Mouse (Mus musculus): ENCODE results near the gene Klhdc7b. TPM values are rescaled to one million over a fixed set of nuclear protein-coding genes. Genes with fewer than 3 reads are reported as not detected.

Klhdc7b gene
- polyA plus RNA-seq, 1 experiment from 2014 or later: not detected

GRCm38 (mm10) chr15:89376040-89376439 lies 8.7 kb upstream of the Klhdc7b start:
- H3K4me1 ChIP-seq: peaks cover 30% of the 10 kb centered on the region
- H3K4me3 ChIP-seq: no peak overlapping the region
- H3K4me2 ChIP-seq (replicated peaks): no peak overlapping the region
- no peak for ATAC-seq (replicated peaks)
- peaks cover 45% of the 10 kb centered on the region for H3K27me3 ChIP-seq
- no peak overlapping the region for H3K27ac ChIP-seq (replicated peaks)
- H3K9ac ChIP-seq (replicated peaks): no peak overlapping the region
- peaks cover 16% of the 10 kb centered on the region for H3K36me3 ChIP-seq
- WGBS: 85% methylated on average over 7 of the region's 7 CpGs
- H3K9me3 ChIP-seq: no peaks in the 10 kb centered on the region

GRCm38 (mm10) chr15:89376957-89377356 lies 7.8 kb upstream of the Klhdc7b start, which contains the start of gene Tymp:
Gene Tymp, minus strand, starts transcription at chr15:89377039.
- peaks cover 30% of the 10 kb centered on the region for H3K4me1 ChIP-seq
- no peak within 1 kb of the TSS for H3K4me3 ChIP-seq
- H3K4me2 ChIP-seq (replicated peaks): no peak within 1 kb of the TSS
- ATAC-seq (replicated peaks): no peak
- 17% methylated on average over 16 of the region's 16 CpGs for WGBS
- peaks cover 6% of the 10 kb centered on the region for H3K36me3 ChIP-seq
- no peak within 1 kb of the TSS for H3K27ac ChIP-seq (replicated peaks)
- H3K27me3 ChIP-seq: peaks cover 45% of the 10 kb centered on the region
- H3K9ac ChIP-seq (replicated peaks): no peak within 1 kb of the TSS
- H3K9me3 ChIP-seq: no peaks in the 10 kb centered on the region

- Histone ChIP-seq H3K27me3 (peaks cover 45% of the 10 kb centered on the region), H3K9ac (replicated peaks) (no peak overlapping the region), H3K36me3 (0 out of 2 replicates have a peak, but pooled peaks cover 2% of the 10 kb centered on the region), H3K9me3 (no peaks in the 10 kb centered on the region), H3K4me3 (no peak overlapping the region), H3K4me2 (replicated peaks) (no peak overlapping the region), H3K4me1 (peaks cover 30% of the 10 kb centered on the region), H3K27ac (replicated peaks) (no peak overlapping the region)
- WGBS: 6% methylated on average over 18 of the region's 18 CpGs
- ATAC-seq (replicated peaks): no peak
These were observed 7.4 kb upstream of the Klhdc7b start for GRCm38 (mm10) chr15:89377362-89377761.

GRCm38 (mm10) chr15:89377938-89378828 lies 6.5 kb upstream of the Klhdc7b start:
- peak overlapping the region; percentile 39 for H3K4me3 ChIP-seq
- no peaks in the 10 kb centered on the region for H3K36me3 ChIP-seq
- H3K27ac ChIP-seq (replicated peaks): no peak overlapping the region
- peaks cover 45% of the 10 kb centered on the region for H3K27me3 ChIP-seq
- H3K9me3 ChIP-seq: no peaks in the 10 kb centered on the region
- WGBS: 10% methylated on average over 46 of the region's 46 CpGs
- peak overlapping the region; percentile 41 for H3K9ac ChIP-seq (replicated peaks)
- peaks cover 21% of the 10 kb centered on the region for H3K4me1 ChIP-seq
- peak overlapping the region; percentile 57 for H3K4me2 ChIP-seq (replicated peaks)
- no peak for ATAC-seq (replicated peaks)

DNA sequence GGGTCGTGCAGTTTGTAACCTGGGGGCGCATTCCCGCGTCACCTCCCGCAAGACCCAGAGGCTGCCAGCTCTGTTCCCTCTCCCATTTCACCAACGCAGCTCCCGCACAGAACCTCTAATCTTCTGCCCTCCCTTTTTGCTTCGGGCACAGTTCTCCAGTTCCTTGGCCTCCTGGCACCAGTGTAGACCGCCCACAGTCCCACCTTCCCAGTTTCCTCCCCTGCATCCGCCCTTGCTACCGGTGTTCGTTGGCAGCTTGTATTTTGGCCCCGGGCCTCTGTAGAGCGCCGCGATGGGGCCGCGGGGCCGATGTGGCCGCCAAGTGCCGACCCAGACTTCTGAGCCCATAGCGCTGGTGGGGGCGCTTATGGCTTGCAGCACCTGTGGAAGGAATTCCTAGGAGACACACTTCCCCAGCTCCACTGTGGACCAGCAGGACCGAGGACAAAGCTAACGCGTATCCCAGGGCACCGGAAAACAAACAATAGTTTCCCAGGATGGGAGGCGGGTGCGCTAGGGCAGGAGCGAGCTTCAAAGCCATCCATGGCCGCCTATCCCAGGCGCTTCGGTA lies 5.8 kb upstream of the Klhdc7b start, which contains the start of gene Odf3b:
Gene Odf3b, minus strand, starts transcription at position 452 of the 571 bp plus-strand sequence.
- Histone ChIP-seq H3K4me2 (replicated peaks) (peak within 1 kb of the TSS; percentile 57), H3K9ac (replicated peaks) (peak within 1 kb of the TSS; percentile 41), H3K4me3 (peak within 1 kb of the TSS; percentile 39), H3K27ac (replicated peaks) (no peak within 1 kb of the TSS), H3K27me3 (peaks cover 45% of the 10 kb centered on the region), H3K9me3 (no peaks in the 10 kb centered on the region), H3K4me1 (peaks cover 20% of the 10 kb centered on the region), H3K36me3 (no peaks in the 10 kb centered on the region)
- no peak for ATAC-seq (replicated peaks)
- WGBS: under 1% methylated on average over 29 of the region's 33 CpGs

DNA sequence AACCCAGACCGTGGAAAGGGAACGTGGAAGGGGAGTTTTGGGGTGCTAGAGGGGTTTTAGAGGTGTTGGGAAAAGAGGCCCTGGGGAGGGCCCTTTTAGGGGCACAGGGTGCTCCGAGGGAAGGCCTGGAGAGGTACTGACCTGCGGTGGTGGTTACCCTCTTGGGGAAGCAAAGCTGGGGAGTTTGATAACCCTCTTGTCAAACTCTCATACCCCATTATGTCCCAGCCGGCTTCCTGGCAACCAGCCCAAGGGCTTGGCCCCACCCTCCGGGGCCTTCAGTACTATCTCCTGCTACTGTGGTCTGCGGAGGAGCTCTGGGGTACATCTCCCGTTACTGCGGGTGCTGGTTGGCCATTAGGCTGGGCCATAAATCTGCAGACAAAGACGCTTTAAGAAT lies 5.3 kb upstream of the Klhdc7b start:
- H3K27me3 ChIP-seq: peaks cover 45% of the 10 kb centered on the region
- peak overlapping the region; percentile 57 for H3K4me2 ChIP-seq (replicated peaks)
- H3K9ac ChIP-seq (replicated peaks): peak overlapping the region; percentile 41
- peaks cover 17% of the 10 kb centered on the region for H3K4me1 ChIP-seq
- WGBS: 8% methylated on average over 10 of the region's 10 CpGs
- no peak for ATAC-seq (replicated peaks)
- peak overlapping the region; percentile 39; the same call in 1 of the 2 replicates for H3K4me3 ChIP-seq
- no peaks in the 10 kb centered on the region for H3K9me3 ChIP-seq
- no peaks in the 10 kb centered on the region for H3K36me3 ChIP-seq
- no peak overlapping the region for H3K27ac ChIP-seq (replicated peaks)

GRCm38 (mm10) chr15:89387127-89387526 lies 2.4 kb downstream of the Klhdc7b start:
- no peak for ATAC-seq (replicated peaks)
- H3K9me3 ChIP-seq: no peaks in the 10 kb centered on the region
- H3K4me2 ChIP-seq (replicated peaks): no peak overlapping the region
- H3K27ac ChIP-seq (replicated peaks): no peak overlapping the region
- no peaks in the 10 kb centered on the region for H3K4me1 ChIP-seq
- H3K9ac ChIP-seq (replicated peaks): no peak overlapping the region
- no peaks in the 10 kb centered on the region for H3K27me3 ChIP-seq
- no peak overlapping the region for H3K4me3 ChIP-seq
- H3K36me3 ChIP-seq: no peaks in the 10 kb centered on the region
- WGBS: 53% methylated on average over 12 of the region's 12 CpGs

DNA sequence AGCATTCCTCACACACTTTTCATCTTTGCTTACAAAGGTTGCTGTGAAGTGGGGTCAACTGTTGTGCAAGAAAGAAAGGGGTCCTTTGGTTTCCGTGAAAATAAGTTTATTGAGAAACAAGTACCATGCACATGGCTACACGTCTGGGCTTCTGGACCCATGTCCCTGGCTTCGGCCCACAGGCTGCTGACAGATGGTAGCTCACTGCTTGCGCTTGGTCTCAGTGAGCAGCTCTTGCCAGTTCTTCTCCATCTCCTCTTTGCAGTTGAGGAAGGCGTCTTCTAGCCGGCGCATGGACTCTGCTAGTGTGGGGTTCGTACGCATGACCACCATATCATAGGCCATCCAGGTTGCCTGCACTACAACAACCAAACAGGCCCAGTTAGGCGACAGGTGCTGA lies 5.4 kb downstream of the Klhdc7b start:
- Histone ChIP-seq H3K9ac (replicated peaks) (no peak overlapping the region), H3K4me1 (no peaks in the 10 kb centered on the region), H3K4me2 (replicated peaks) (no peak overlapping the region), H3K9me3 (no peaks in the 10 kb centered on the region), H3K27ac (replicated peaks) (no peak overlapping the region), H3K4me3 (no peak overlapping the region), H3K27me3 (no peaks in the 10 kb centered on the region), H3K36me3 (no peaks in the 10 kb centered on the region)
- WGBS: 86% methylated on average over 10 of the region's 10 CpGs
- ATAC-seq (replicated peaks): no peak

GRCm38 (mm10) chr15:89396883-89397282 lies 12.2 kb downstream of the Klhdc7b start:
- H3K9me3 ChIP-seq: no peaks in the 10 kb centered on the region
- no peaks in the 10 kb centered on the region for H3K36me3 ChIP-seq
- H3K4me1 ChIP-seq: no peaks in the 10 kb centered on the region
- H3K9ac ChIP-seq (replicated peaks): no peak overlapping the region
- H3K4me3 ChIP-seq: no peak overlapping the region
- 88% methylated on average over 4 of the region's 4 CpGs for WGBS
- no peak overlapping the region for H3K4me2 ChIP-seq (replicated peaks)
- H3K27ac ChIP-seq (replicated peaks): no peak overlapping the region
- ATAC-seq (replicated peaks): no peak
- H3K27me3 ChIP-seq: no peaks in the 10 kb centered on the region

DNA sequence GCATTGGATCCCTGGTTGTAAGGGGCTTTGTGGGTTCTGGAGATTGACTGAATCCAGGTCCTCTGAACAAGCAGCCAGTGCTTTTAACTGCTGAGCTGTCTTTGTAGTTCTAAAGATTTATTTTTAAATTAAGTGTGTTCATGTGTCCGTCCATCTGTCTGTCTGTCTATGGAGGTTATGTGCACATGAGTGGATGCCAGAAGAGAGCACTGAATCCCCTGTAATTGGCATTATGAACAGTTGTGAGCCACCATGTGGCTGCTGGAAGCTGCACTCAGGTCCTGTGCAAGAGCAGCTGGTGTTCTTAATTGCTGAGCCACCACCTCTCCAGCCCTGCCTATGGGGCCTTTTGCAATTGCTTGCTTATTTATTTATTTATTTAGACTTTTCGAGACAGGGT lies 13.4 kb downstream of the Klhdc7b start:
- Histone ChIP-seq H3K36me3 (no peaks in the 10 kb centered on the region), H3K4me1 (no peaks in the 10 kb centered on the region), H3K9ac (replicated peaks) (no peak overlapping the region), H3K4me3 (no peak overlapping the region), H3K4me2 (replicated peaks) (no peak overlapping the region), H3K27ac (replicated peaks) (no peak overlapping the region), H3K9me3 (no peaks in the 10 kb centered on the region), H3K27me3 (no peaks in the 10 kb centered on the region)
- no peak for ATAC-seq (replicated peaks)
- 64% methylated on average over 2 of the region's 2 CpGs for WGBS

GRCm38 (mm10) chr15:89399716-89400115 lies 15.0 kb downstream of the Klhdc7b start:
- Histone ChIP-seq H3K27ac (replicated peaks) (no peak overlapping the region), H3K4me2 (replicated peaks) (no peak overlapping the region), H3K9me3 (no peaks in the 10 kb centered on the region), H3K4me3 (no peak overlapping the region), H3K36me3 (no peaks in the 10 kb centered on the region), H3K9ac (replicated peaks) (no peak overlapping the region), H3K4me1 (no peaks in the 10 kb centered on the region), H3K27me3 (no peaks in the 10 kb centered on the region)
- WGBS: 44% methylated on average over 1 of the region's 1 CpGs
- ATAC-seq (replicated peaks): no peak

DNA sequence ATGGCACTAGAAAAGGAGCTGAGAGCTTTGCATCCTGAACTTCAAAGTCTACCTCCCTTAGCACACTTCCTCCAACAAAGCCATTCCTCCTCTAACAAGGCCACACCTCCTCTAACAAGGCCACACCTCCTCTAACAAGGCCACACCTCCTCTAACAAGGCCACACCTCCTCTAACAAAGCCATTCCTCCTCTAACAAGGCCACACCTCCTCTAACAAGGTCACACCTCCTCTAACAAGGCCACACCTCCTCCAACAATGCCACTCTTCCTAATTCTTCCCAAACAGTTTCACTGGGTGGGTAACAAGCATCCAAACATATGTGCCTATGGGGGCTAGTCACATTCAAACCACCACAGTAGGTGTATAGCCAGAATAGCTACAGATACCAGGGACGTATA lies 17.8 kb downstream of the Klhdc7b start:
- ATAC-seq (replicated peaks): no peak
- Histone ChIP-seq H3K9ac (replicated peaks) (no peak overlapping the region), H3K36me3 (no peaks in the 10 kb centered on the region), H3K27ac (replicated peaks) (no peak overlapping the region), H3K4me2 (replicated peaks) (no peak overlapping the region), H3K9me3 (no peaks in the 10 kb centered on the region), H3K4me1 (no peaks in the 10 kb centered on the region), H3K27me3 (no peaks in the 10 kb centered on the region), H3K4me3 (no peak overlapping the region)
- WGBS: 90% methylated on average over 1 of the region's 1 CpGs

All from forebrain, embryonic 15.5 days (tissue).